Mouse (Mus musculus): ENCODE measurements around the gene C130060K24Rik.

The C130060K24Rik gene

DNA sequence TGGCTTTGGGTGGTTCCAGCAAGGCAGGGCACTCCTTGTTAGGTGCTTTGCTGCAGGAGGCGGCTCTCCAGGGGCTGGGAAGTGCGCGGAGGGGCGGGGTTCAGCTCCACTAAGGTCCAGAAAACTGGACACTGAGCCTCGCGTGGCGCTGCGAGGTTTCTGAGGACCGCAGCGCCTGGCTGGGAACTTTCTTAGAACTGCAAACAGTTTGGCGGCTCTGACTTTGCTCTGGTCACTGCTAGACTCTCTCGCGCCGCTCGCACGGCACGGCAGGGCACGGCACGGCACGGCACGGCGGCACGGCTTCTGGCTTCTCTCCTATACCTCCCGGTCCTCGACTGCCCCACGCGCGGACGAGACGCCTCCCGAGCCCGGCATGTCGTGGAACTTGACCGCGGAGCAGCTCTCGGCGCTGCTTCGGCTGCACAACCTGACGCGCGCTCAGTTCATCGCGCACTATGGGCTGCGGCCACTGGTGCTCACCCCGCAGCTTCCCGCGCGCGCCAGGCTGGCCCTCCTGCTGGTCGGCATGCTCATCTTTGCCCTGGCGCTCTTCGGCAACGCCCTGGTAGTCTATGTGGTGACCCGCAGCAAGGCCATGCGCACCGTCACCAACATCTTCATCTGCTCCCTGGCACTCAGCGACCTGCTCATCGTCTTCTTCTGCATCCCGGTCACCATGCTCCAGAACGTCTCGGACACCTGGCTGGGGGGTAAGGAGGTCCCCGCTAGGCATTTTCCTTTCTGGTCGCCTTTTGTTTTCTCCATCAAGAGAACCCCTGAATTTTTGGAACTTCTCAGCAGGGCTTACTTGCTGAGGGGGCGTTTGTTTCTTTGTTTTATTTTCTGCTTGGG is at the start of gene C130060K24Rik:
TSS of gene C130060K24Rik (plus strand) at position 188 of the 855 bp plus-strand sequence.
- no peak for DNase-seq

GRCm38 (mm10) chr6:65334246-65334645 is 46.7 kb upstream of the C130060K24Rik start:
- DNase-seq, result no peak

- no peak for DNase-seq
These were observed 41.5 kb upstream of the C130060K24Rik start for GRCm38 (mm10) chr6:65339391-65339790.

GRCm38 (mm10) chr6:65341360-65341759 is 39.5 kb upstream of the C130060K24Rik start:
- no peak for DNase-seq

GRCm38 (mm10) chr6:65347736-65348135 is 33.2 kb upstream of the C130060K24Rik start:
- no peak for DNase-seq

GRCm38 (mm10) chr6:65348255-65348654 is 32.6 kb upstream of the C130060K24Rik start:
- DNase-seq, result no peak

GRCm38 (mm10) chr6:65351622-65352021 is 29.3 kb upstream of the C130060K24Rik start:
- DNase-seq, result no peak

DNA sequence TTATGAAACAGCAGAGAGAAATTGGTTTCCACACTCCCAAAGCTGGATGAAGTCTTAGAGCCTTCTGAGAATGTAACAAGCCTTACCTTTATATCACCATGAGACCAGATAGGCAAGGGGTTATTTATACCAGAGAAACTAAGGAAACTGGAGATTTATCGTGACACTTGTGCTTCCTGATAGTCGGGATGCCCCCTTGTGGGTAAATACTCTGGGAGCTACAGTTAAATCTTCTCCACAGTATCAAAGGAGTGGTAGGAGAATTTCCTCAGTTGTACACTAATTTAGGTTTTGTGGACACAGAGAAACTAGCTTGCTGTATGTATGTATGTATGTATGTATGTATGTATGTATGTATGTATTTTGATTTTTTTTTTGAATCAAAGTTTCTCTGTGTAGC is 5.0 kb upstream of the C130060K24Rik start:
- no peak for DNase-seq

DNA sequence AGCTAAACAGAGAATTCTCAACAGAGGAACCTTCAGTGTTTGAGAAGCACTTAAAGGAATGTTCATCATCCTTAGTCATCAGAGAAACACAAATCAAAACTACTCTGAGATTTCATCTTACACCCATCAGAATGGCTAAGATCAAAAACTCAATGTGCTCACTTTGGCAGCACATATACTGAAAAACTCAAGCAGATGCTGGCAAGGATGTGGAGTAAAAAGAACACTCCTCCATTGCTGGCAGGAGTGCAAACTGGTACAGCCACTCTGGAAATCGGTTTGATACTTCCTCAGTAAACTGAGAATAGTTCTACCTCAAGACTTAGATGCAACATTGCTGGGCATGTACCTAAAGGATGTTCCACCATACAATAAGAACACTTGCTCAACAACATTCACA is 41.0 kb downstream of the C130060K24Rik start:
- DNase-seq, result no peak

GRCm38 (mm10) chr6:65427065-65427464 is 46.2 kb downstream of the C130060K24Rik start:
- DNase-seq, result no peak

DNA sequence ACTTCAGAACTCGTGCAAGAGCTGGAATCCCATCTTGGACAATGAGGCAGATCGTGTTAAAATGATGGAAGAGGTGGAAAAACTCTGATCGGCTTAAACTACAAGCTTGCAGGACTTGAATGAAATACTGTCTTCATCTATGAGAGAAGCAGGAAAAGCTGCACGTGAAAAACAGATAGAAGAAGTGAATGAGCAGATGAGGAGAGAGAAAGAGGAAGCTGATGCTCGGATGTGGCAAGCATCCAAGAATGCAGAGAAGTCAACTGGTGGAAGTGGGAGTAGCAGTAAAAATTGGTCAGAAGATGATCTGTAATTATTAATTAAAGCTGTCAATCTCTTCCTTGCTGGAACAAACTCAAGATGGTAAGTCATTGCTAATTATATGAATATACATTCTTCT is 52.3 kb downstream of the C130060K24Rik start:
- DNase-seq, result no peak

- DNase-seq, result peak; percentile 43
These were observed 72.6 kb downstream of the C130060K24Rik start for GRCm38 (mm10) chr6:65453465-65453864.

GRCm38 (mm10) chr6:65465294-65465693 is 84.4 kb downstream of the C130060K24Rik start:
- no peak for DNase-seq

DNA sequence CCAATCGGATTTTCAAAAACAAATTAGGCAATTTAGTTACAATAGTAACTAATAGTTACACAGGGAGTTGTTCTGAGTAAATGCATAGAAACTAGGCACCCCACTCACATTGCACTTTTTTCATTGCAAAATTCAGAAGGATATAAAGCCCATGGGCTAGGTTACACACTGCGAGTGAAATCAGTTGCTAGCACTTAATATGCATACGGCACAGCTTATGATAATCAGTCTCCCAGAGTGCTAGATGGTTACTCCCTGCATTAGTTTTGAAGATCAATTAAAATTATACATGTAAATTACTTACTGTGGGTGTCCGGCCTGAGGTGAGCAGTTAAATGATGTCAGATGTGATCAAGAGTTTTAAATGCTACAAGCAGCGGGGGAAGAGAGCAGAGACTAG is 89.4 kb downstream of the C130060K24Rik start:
- DNase-seq, result no peak

DNA sequence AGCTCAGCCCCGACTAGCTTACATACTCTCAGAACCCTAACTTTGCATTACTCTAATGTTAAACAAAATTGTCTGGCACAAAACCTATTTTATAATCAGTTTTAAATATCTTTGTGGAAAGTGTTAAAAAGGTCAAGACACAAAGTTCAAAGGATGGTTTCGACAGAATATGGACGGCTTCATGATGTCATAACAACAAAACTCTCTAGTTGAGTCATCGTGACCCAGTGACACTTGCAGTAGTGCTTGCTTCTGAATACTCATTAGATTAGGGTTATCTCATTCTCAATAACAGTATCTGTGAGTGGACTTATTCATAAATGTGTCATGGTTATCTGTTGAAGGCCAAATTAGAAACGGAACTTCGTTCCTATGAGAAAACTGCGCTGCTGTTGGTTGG is 91.5 kb downstream of the C130060K24Rik start:
- DNase-seq, result no peak

- no peak for DNase-seq
These were observed 117.9 kb downstream of the C130060K24Rik start for GRCm38 (mm10) chr6:65498786-65499185.
